In the genomic region with DNA sequence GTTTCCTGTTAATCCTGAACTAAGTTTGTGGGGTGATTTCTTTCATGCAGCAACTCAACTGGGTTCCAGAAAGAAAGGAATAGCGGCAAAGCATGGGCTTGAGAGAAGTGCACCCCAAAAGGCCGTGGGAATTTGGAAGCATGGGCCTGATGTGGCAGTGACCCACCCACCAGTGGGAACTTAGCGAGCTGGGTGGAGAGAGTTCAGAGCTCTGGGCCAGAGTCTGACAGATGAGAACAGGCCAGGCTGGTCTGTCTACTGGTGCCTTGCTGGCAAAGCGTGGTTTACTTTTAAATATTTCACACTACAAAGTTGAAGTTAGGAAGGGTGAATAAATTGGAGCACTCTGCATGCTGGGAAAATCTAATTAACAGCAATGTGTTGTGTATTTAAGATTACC, we compare ENCODE assay signal across 16 mouse cellular contexts.
"Had no signal": no experiment of that assay in that cellular context is flagged by ENCODE, and none has a peak within 500 bp of the region (broad histone marks: within the 10 kb centered on the region; RNA-seq: fewer than 3 reads in every experiment).

No protein-coding gene starts in this region.

- H3K4me3 ChIP-seq: neural tube, embryonic 12.5 days; neural tube, embryonic 13.5 days; neural tube, embryonic 15.5 days; stomach, embryonic 15.5 days had no signal

- H3K4me1 ChIP-seq: neural tube, embryonic 12.5 days; neural tube, embryonic 13.5 days; neural tube, embryonic 15.5 days; stomach, embryonic 15.5 days had no signal

- H3K27ac ChIP-seq: neural tube, embryonic 12.5 days; neural tube, embryonic 13.5 days; neural tube, embryonic 15.5 days; stomach, embryonic 15.5 days had no signal

- H3K4me2 ChIP-seq: neural tube, embryonic 12.5 days; neural tube, embryonic 13.5 days; neural tube, embryonic 15.5 days; stomach, embryonic 15.5 days had no signal

- H3K9ac ChIP-seq: neural tube, embryonic 12.5 days; neural tube, embryonic 13.5 days; neural tube, embryonic 15.5 days; stomach, embryonic 15.5 days had no signal

- H3K27me3 ChIP-seq: neural tube, embryonic 12.5 days; neural tube, embryonic 13.5 days; neural tube, embryonic 15.5 days; stomach, embryonic 15.5 days had no signal

- DNase-seq: retina, postnatal 1 day; right cerebral cortex, adult 18-20 months; right cerebral cortex, postnatal 14 days; right cerebral cortex, postnatal 25 days; right cerebral cortex, postnatal 4 days; spleen, adult 18-20 months; thymus, adult 18-20 months; thymus, adult 2 months; thymus, postnatal 14 days; thymus, postnatal 25 days; thymus, postnatal 36 days; thymus, postnatal 4 days had no signal

- H3K9me3 ChIP-seq: neural tube, embryonic 12.5 days; neural tube, embryonic 13.5 days; neural tube, embryonic 15.5 days; stomach, embryonic 15.5 days had no signal

- H3K36me3 ChIP-seq: neural tube, embryonic 12.5 days; neural tube, embryonic 13.5 days; neural tube, embryonic 15.5 days; stomach, embryonic 15.5 days had no signal
